In genomic region chr14:55730116-55730515, GRCm38 (mm10) we compare ENCODE assay signal across 21 mouse cellular contexts. TPM values are rescaled to one million over a fixed set of nuclear protein-coding genes. Genes with fewer than 3 reads are reported as not detected.
A peak's percentile ranks its signal among the peaks of the same experiment; 100 is the strongest.
DNase-seq lines count a peak whose midpoint lies in the region; ATAC-seq and TF ChIP-seq lines count a peak whose summit lies in the region.
"Had no signal": no experiment of that assay in that cellular context is flagged by ENCODE, and none has a peak within 500 bp of the region (broad histone marks: within the 10 kb centered on the region; RNA-seq: fewer than 3 reads in every experiment).

No protein-coding gene starts in this region.

- H3K4me3 ChIP-seq in left cerebral cortex, adult 2 months = no peak overlapping the region
- H3K4me3 ChIP-seq in myocyte = no peak overlapping the region
- H3K4me3 ChIP-seq: heart, adult 2 months; neural tube, embryonic 12.5 days had no signal

- no peak for DNase-seq in frontal cortex, postnatal 36 days (ENCODE audit: low spot score in 2 of 2)
- DNase-seq in left cerebral cortex, adult 2 months (ENCODE audit: extremely low spot score in 1 of 2, low spot score in 2 of 2) = no peak
- no peak for DNase-seq in left cerebral cortex, postnatal 25 days (ENCODE audit: low spot score in 2 of 2)
- DNase-seq in Muller cell, postnatal 12 days (ENCODE audit: inconsistent ontology term) = peak; percentile 88
- no peak for DNase-seq in right cerebral cortex, postnatal 36 days (ENCODE audit: low spot score in 2 of 2)
- DNase-seq: adrenal gland, postnatal 36 days; cerebellum, adult 9-10 months; gastrocnemius, postnatal 36 days; heart, adult 2 months; kidney, adult 18-20 months; thymus, postnatal 14 days had no signal

- H3K36me3 ChIP-seq in myocyte (ENCODE audit: control insufficient read depth, insufficient read depth) = no peaks in the 10 kb centered on the region
- H3K36me3 ChIP-seq: neural tube, embryonic 12.5 days had no signal

- H3K4me2 ChIP-seq in myocyte (ENCODE audit: low read depth) = peak overlapping the region; percentile 47
- H3K4me2 ChIP-seq: neural tube, embryonic 12.5 days had no signal

- H3K27me3 ChIP-seq in myocyte (ENCODE audit: control insufficient read depth, insufficient read depth, insufficient read length) = no peaks in the 10 kb centered on the region
- H3K27me3 ChIP-seq: neural tube, embryonic 12.5 days had no signal

- TF ChIP-seq CTCF in left cerebral cortex, adult 2 months (IDR thresholded peaks at IDR 0.05) = no peak

- peak; percentile 12; the same call in 1 of the 2 replicates for ATAC-seq in frontal cortex, adult (ENCODE audit: low TSS enrichment)
- ATAC-seq: inflammation-experienced regulatory T-cells, adult 6 months; lung, postnatal 0 days had no signal

- no peak for TF ChIP-seq POLR2A in myocyte (IDR thresholded peaks at IDR 0.05; ENCODE audit: insufficient read length, low read depth)

- no peak overlapping the region for H3ac ChIP-seq in myocyte (ENCODE audit: control insufficient read depth, insufficient read length)

- no peaks in the 10 kb centered on the region for H3K79me2 ChIP-seq in myocyte (ENCODE audit: control insufficient read depth, insufficient read depth)

- H3K27ac ChIP-seq in left cerebral cortex, adult 2 months = peak overlapping the region; percentile 20; the same call in 1 of the 2 replicates
- H3K27ac ChIP-seq: heart, adult 2 months; kidney, postnatal 0 days; macrophage; neural tube, embryonic 12.5 days had no signal

- intact Hi-C loops in left cerebral cortex, adult 2 months (cut with DNase I) = no loop called here
- intact Hi-C loops in left cerebral cortex, postnatal 25 days (cut with DNase I) = no loop called here

TF ChIP-seq in myocyte, 11 proteins besides CTCF, POLR2A, EP300 and RAD21:
- no peak for TF ChIP-seq POLR2AphosphoS2 (IDR thresholded peaks at IDR 0.05; ENCODE audit: insufficient read length, low read depth)
- TF ChIP-seq MYOG (IDR thresholded peaks at IDR 0.05; ENCODE audit: control insufficient read depth in 1 of 3, insufficient read depth in 1 of 3, insufficient read length in 2 of 3, low read depth in 2 of 3) = no peak
- no peak for TF ChIP-seq USF1 (IDR thresholded peaks at IDR 0.05; ENCODE audit: low read depth)
- no peak for TF ChIP-seq E2F4 (IDR thresholded peaks at IDR 0.05; ENCODE audit: insufficient read depth)
- TF ChIP-seq TCF3 (IDR thresholded peaks at IDR 0.05; ENCODE audit: insufficient read length, low read depth) = no peak
TF ChIP-seq in myocyte: peak in this region for 0.

RNA-seq across cellular contexts. Expression of gene Rabggta, which starts 8.1 kb away (rescaled TPM):
- 10 to 100 TPM; 50.2 to 51.3 TPM for total RNA-seq in left cerebral cortex, adult 2 months (2021)
- 10 to 100 TPM; 45.6 to 45.8 TPM for total RNA-seq in left cerebral cortex, postnatal 25 days (2021)
- 18.4 TPM for polyA plus RNA-seq in myocyte (2012; fragmentation: generic; extraction: Trizol)

RNA-seq across cellular contexts. Expression of gene Dhrs1, which starts 15.4 kb away (rescaled TPM):
- total RNA-seq in left cerebral cortex, adult 2 months (2021) = 10 to 100 TPM; 76.5 to 88.8 TPM
- total RNA-seq in left cerebral cortex, postnatal 25 days (2021) = 10 to 100 TPM; 79.2 to 88.7 TPM
- polyA plus RNA-seq in myocyte (2012; fragmentation: generic; extraction: Trizol) = 76.3 TPM

RNA-seq across cellular contexts. Expression of gene Nop9, which starts 15.4 kb away (rescaled TPM):
- 10 to 100 TPM in 1 of 2 experiments, 1 to 10 TPM in 1; 9.6 to 12.9 TPM for total RNA-seq in left cerebral cortex, adult 2 months (2021)
- 10 to 100 TPM; 12.7 to 14.0 TPM for total RNA-seq in left cerebral cortex, postnatal 25 days (2021)
- polyA plus RNA-seq in myocyte (2012; fragmentation: generic; extraction: Trizol) = 24.9 TPM

RNA-seq across cellular contexts. Expression of gene Tgm1, which starts 16.4 kb away (rescaled TPM):
- total RNA-seq in left cerebral cortex, adult 2 months (2021) = not detected
- total RNA-seq in left cerebral cortex, postnatal 25 days (2021) = not detected
- polyA plus RNA-seq in myocyte (2012; fragmentation: generic; extraction: Trizol) = 0.06 TPM
- total RNA-seq: gastrocnemius, postnatal 36 days had no signal
- polyA plus RNA-seq: inflammation-experienced regulatory T-cells, adult 6 months had no signal

RNA-seq across cellular contexts. Expression of gene Cideb, which starts 28.1 kb away (rescaled TPM):
- 1 to 10 TPM; 2.5 to 2.7 TPM for total RNA-seq in left cerebral cortex, adult 2 months (2021)
- total RNA-seq in left cerebral cortex, postnatal 25 days (2021) = 1 to 10 TPM; 1.6 to 2.3 TPM
- polyA plus RNA-seq in myocyte (2012; fragmentation: generic; extraction: Trizol) = 0.17 TPM
- total RNA-seq: gastrocnemius, adult 18-20 months; gastrocnemius, postnatal 36 days had no signal
- polyA plus RNA-seq: forebrain, embryonic 11.5 days; inflammation-experienced regulatory T-cells, adult 6 months; testis, adult 2 months had no signal
